Mouse (Mus musculus) monocyte, adult 2 months (primary cell): Measurements from ENCODE around the gene Wdr24.
A peak's percentile ranks its signal among the peaks of the same experiment; 100 is the strongest.

ENCODE experiments used
- DNase-seq, 2 experiments: peaks; one replicate each; pipeline ENCODE4 v3.0.0; 2022; ENCODE audit warnings: low spot score in 2 of 2, low read depth in 1 of 2

The Wdr24 gene

DNA sequence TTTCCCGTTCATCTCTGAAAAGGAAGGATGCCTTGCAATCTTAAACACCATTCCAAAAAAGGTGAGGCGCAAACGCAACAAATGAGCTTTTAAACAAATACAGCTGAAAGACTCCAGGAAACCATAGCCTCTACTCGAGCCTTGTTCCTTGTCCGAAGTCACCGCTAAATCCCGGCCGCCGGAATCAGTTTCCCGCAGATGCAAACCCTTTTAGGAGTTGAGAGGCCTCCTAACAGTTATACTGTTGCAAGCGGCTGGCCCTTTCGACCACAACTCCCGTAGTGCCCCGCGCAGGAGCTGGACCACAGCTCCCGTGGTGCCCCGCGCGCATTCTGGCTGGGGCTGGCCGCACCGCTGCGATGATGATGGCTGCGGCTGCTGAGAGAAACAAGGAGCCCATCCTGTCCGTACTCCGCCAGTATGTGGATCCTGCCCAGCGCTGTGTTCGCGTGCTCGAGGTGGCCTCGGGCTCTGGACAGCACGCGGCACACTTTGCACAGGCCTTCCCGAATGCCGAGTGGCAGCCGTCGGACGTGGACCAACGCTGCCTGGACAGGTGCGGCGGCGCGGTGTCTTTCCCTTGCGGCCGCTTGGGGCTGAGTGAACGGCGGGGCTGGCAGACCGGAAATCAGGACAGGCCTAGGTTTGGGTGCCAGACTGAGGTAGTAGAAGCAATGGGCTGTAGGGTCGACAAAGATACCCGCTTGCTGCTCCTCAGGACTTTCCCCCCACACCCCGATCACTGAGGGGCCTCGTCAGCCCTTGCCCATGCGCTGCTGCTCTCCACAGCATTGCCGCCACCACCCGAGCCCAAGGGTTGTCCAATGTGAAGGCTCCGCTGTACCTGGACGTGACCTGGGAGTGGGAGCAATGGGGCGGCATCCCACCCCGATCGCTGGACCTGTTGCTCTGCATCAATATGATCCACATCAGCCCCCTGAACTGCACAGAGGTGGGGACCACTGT lies 52.0 kb downstream of the Wdr24 start:
- DNase-seq: peak; percentile 42 to 69

DNA sequence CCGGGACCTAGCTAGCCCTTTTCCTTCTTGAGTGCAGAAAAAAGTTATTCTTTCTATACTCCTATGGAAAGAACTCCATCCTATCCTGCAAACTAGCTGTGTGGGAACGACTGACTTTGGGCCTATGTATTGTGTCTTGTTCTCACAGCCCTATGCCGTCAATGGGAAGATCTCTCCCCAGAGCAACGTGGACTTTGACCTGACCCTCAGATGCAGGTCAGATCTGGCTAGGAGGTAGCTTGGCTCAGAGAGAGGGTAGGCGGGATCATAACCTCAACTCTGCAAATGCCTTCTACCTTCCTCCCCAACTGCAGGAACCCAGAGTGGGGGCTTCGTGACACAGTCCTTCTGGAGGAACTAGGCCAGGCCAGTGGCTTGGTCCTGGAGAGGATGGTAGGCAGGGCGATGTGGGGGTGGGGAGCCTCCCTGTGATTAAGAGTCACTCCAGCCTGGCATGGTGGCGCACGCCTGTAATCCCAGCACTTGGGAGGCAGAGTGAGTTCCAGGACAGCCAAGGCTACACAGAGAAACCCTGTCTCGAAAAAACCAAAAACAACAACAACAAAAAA lies 53.0 kb downstream of the Wdr24 start:
- DNase-seq: no peak

DNA sequence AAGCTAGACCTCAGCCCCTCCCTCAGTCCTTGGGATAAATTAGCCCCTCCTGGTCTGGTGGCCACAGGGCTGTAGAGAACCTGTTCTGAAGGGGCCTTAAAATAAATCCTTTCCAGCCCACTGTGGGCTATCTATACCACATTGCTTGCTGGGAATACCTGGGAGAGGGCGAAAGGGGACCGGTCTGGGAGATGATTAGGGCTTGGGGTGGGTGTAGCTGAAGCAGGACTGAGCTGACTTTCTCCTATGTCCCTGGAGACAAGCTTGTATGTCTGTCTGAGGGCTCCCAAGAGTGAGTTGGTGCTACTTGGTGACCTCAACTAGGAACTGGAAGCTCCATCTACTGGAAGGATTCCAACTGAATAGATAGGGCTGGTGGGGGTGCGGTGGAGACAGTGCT lies 53.6 kb downstream of the Wdr24 start:
- no peak for DNase-seq

DNA sequence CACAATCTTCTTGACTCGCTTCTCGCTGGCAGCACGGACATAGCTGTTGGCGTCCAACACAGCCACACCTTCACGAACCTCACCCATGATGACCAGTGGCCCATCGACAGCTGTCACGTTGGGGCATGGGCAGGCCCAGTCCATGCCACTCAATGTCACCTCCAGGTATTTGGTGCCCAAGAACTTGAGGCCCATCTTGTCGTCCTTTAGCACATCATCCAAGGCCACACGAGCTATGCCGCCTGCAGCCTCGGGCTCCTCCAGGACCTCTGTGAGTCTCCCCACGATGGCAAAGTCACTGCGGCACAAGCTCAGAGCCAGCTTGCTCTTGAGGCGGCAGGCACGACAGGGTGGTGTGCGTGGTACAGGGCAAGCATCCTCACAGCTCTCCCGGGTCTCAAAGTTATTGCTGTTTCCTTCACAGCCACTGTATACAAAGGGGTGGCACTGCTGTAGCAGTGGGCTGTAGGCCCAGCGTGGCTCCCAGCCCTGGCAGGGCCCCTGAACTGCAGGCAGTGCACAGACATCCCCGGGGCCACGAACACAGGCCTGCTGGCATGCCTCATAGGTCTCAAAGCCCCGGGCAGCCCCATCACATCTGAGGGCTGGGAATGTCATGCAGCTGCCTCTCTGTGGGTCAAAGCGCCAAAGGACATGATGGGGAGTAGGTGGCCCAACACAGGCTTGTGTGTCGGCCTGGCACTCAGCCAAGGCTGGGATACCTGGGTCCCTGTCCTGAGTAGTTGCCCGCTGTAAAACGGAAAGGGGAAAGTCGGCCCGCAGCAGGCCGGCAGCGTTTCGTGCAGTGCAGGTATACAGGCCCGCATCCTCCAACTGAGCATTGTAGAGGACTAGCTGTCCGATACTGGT lies 54.5 kb downstream of the Wdr24 start:
- no peak for DNase-seq
